25 mouse cellular contexts compared by ENCODE assay signal in the genomic region with DNA sequence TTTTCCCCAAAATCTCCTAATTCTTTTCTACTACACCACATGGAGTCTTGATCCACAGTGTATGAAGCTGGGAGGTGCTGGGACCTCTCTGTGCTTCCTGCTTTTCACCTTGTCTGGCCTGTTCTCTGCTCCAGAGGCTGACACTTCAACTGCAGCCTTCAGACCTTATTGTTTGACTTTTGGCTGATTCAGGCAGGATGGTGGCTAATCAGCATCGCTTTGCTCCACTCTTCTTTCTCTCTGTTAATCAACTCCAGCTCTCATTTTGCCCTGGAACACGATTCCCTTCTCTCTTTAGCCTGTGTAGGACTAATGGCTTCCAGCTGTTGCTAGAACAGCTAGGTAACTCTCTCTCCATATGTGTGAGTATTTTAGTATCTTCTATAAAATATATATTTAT. TPM values are rescaled to one million over a fixed set of nuclear protein-coding genes. Genes with fewer than 3 reads are reported as not detected.
A peak's percentile ranks its signal among the peaks of the same experiment; 100 is the strongest.
DNase-seq lines count a peak whose midpoint lies in the region; ATAC-seq and TF ChIP-seq lines count a peak whose summit lies in the region.
"Had no signal": no experiment of that assay in that cellular context is flagged by ENCODE, and none has a peak within 500 bp of the region (broad histone marks: within the 10 kb centered on the region; RNA-seq: fewer than 3 reads in every experiment).

No protein-coding gene starts in this region.

- H3K9me3 ChIP-seq in hindbrain, embryonic 11.5 days (ENCODE audit: control insufficient read depth, low read length): no peaks in the 10 kb centered on the region
- no peaks in the 10 kb centered on the region for H3K9me3 ChIP-seq in hindbrain, embryonic 16.5 days (ENCODE audit: control insufficient read depth, low read length)
- H3K9me3 ChIP-seq in embryonic facial prominence, embryonic 12.5 days: no peaks in the 10 kb centered on the region
- no peaks in the 10 kb centered on the region for H3K9me3 ChIP-seq in limb, embryonic 10.5 days (replicated peaks)
- H3K9me3 ChIP-seq: heart, embryonic 10.5 days; hindbrain, embryonic 15.5 days; liver, embryonic 15.5 days; midbrain, embryonic 10.5 days had no signal

- H3K4me3 ChIP-seq in hindbrain, embryonic 11.5 days (ENCODE audit: low read depth, low read length): no peak overlapping the region
- no peak overlapping the region for H3K4me3 ChIP-seq in hindbrain, embryonic 16.5 days (ENCODE audit: low read length)
- no peak overlapping the region for H3K4me3 ChIP-seq in embryonic facial prominence, embryonic 12.5 days
- H3K4me3 ChIP-seq in limb, embryonic 10.5 days: no peak overlapping the region
- no peak overlapping the region for H3K4me3 ChIP-seq in layer of hippocampus, adult 2 months
- H3K4me3 ChIP-seq: gastrocnemius, adult 2 months; heart, embryonic 10.5 days; hindbrain, embryonic 15.5 days; liver, embryonic 15.5 days; midbrain, embryonic 10.5 days; myocyte had no signal

- H3K4me1 ChIP-seq in hindbrain, embryonic 11.5 days (replicated peaks; ENCODE audit: control insufficient read depth, insufficient read depth, low read length): no peaks in the 10 kb centered on the region
- H3K4me1 ChIP-seq in hindbrain, embryonic 16.5 days (ENCODE audit: control insufficient read depth, insufficient read depth, low read depth, low read length): no peaks in the 10 kb centered on the region
- peaks cover 10% of the 10 kb centered on the region for H3K4me1 ChIP-seq in embryonic facial prominence, embryonic 12.5 days
- peaks cover 33% of the 10 kb centered on the region for H3K4me1 ChIP-seq in limb, embryonic 10.5 days
- H3K4me1 ChIP-seq: heart, embryonic 10.5 days; hindbrain, embryonic 15.5 days; liver, embryonic 15.5 days; midbrain, embryonic 10.5 days had no signal

- H3K9ac ChIP-seq in hindbrain, embryonic 11.5 days (ENCODE audit: low read depth, low read length): no peak overlapping the region
- H3K9ac ChIP-seq in hindbrain, embryonic 16.5 days (ENCODE audit: low read depth, low read length): no peak overlapping the region
- H3K9ac ChIP-seq in embryonic facial prominence, embryonic 12.5 days: no peak overlapping the region
- H3K9ac ChIP-seq: hindbrain, embryonic 15.5 days; liver, embryonic 15.5 days had no signal

- TF ChIP-seq CTCF in layer of hippocampus, adult 2 months (conservative IDR thresholded peaks at IDR 0.05): no peak

- no peak overlapping the region for H3K27ac ChIP-seq in hindbrain, embryonic 11.5 days (ENCODE audit: low read depth, low read length)
- no peak overlapping the region for H3K27ac ChIP-seq in hindbrain, embryonic 16.5 days (ENCODE audit: low read depth, low read length)
- peak overlapping the region; percentile 76 for H3K27ac ChIP-seq in embryonic facial prominence, embryonic 12.5 days
- H3K27ac ChIP-seq in limb, embryonic 10.5 days: peak overlapping the region; percentile 72
- H3K27ac ChIP-seq in layer of hippocampus, adult 2 months: no peak overlapping the region
- H3K27ac ChIP-seq: gastrocnemius, adult 2 months; heart, embryonic 10.5 days; hindbrain, embryonic 15.5 days; liver, embryonic 15.5 days; macrophage; midbrain, embryonic 10.5 days had no signal

- H3K36me3 ChIP-seq in hindbrain, embryonic 11.5 days (ENCODE audit: control insufficient read depth, insufficient read depth, low read length): no peaks in the 10 kb centered on the region
- no peaks in the 10 kb centered on the region for H3K36me3 ChIP-seq in hindbrain, embryonic 16.5 days (ENCODE audit: control insufficient read depth, insufficient read depth, low read length)
- no peaks in the 10 kb centered on the region for H3K36me3 ChIP-seq in embryonic facial prominence, embryonic 12.5 days
- H3K36me3 ChIP-seq in limb, embryonic 10.5 days: no peaks in the 10 kb centered on the region
- H3K36me3 ChIP-seq: heart, embryonic 10.5 days; hindbrain, embryonic 15.5 days; liver, embryonic 15.5 days; midbrain, embryonic 10.5 days had no signal

- WGBS in hindbrain, embryonic 11.5 days: 58% methylated on average over 2 of the region's 2 CpGs
- WGBS in hindbrain, embryonic 16.5 days: 62% methylated on average over 2 of the region's 2 CpGs
- WGBS in embryonic facial prominence, embryonic 12.5 days: 15% methylated on average over 2 of the region's 2 CpGs
- 10% methylated on average over 2 of the region's 2 CpGs for WGBS in limb, embryonic 10.5 days

- peak; percentile 32 for DNase-seq in hindbrain, embryonic 11.5 days (ENCODE audit: low spot score)
- peak; percentile 58 for DNase-seq in limb, embryonic 10.5 days (ENCODE audit: low spot score)
- DNase-seq in mesoderm, embryonic 11.5 days (ENCODE audit: low read depth, low spot score): peak; percentile 59
- DNase-seq in adrenal gland, postnatal 25 days: no peak
- DNase-seq in layer of hippocampus, adult 2 months (ENCODE audit: low spot score in 2 of 2): no peak
- no peak for DNase-seq in urinary bladder, postnatal 14 days (ENCODE audit: low spot score)
- DNase-seq: adrenal gland, postnatal 10 days; cerebellum, adult 2 months; gastrocnemius, adult 2 months; heart, postnatal 4 days; kidney, postnatal 25 days; right cerebral cortex, adult 18-20 months; thymus, adult 18-20 months; thymus, postnatal 36 days had no signal

- no peak overlapping the region for H3K4me2 ChIP-seq in hindbrain, embryonic 11.5 days (replicated peaks; ENCODE audit: low read depth, low read length)
- no peak overlapping the region for H3K4me2 ChIP-seq in hindbrain, embryonic 16.5 days (ENCODE audit: low read length)
- no peak overlapping the region for H3K4me2 ChIP-seq in embryonic facial prominence, embryonic 12.5 days (replicated peaks)
- H3K4me2 ChIP-seq: hindbrain, embryonic 15.5 days; liver, embryonic 15.5 days had no signal

- no peak for ATAC-seq in hindbrain, embryonic 11.5 days (ENCODE audit: low FRiP score)
- ATAC-seq in hindbrain, embryonic 16.5 days: no peak
- ATAC-seq in embryonic facial prominence, embryonic 12.5 days (ENCODE audit: insufficient number of reproducible peaks, insufficient read depth, low FRiP score, low TSS enrichment): peak; percentile 85
- ATAC-seq: activated CD4-positive, CD25-positive, alpha-beta regulatory T cell, adult 4 months; intestine, embryonic 16.5 days; midbrain, embryonic 16.5 days had no signal

- H3K27me3 ChIP-seq in hindbrain, embryonic 11.5 days (ENCODE audit: control insufficient read depth, insufficient read depth, low read length): no peaks in the 10 kb centered on the region
- H3K27me3 ChIP-seq in hindbrain, embryonic 16.5 days (replicated peaks; ENCODE audit: control insufficient read depth, insufficient read depth, low read length): no peaks in the 10 kb centered on the region
- no peaks in the 10 kb centered on the region for H3K27me3 ChIP-seq in embryonic facial prominence, embryonic 12.5 days
- no peaks in the 10 kb centered on the region for H3K27me3 ChIP-seq in limb, embryonic 10.5 days (ENCODE audit: low read depth, poor library complexity, severe bottlenecking)
- H3K27me3 ChIP-seq: hindbrain, embryonic 15.5 days; liver, embryonic 15.5 days had no signal

RNA-seq across cellular contexts. Expression of gene Lepr, which starts 10.0 kb away (rescaled TPM):
- polyA plus RNA-seq in hindbrain, embryonic 11.5 days (2014; fragmentation: Nextera tagmentation; extraction: Ambion mirVana): 5.3 and 6.5 TPM in 2 replicates
- 4.1 and 5.0 TPM in 2 replicates for polyA plus RNA-seq in hindbrain, embryonic 16.5 days (2015; fragmentation: Nextera tagmentation; extraction: Ambion mirVana)
- 12.1 and 13.5 TPM in 2 replicates for polyA plus RNA-seq in embryonic facial prominence, embryonic 12.5 days (2016; fragmentation: Nextera tagmentation; extraction: Ambion mirVana)
- polyA plus RNA-seq in limb, embryonic 10.5 days (2016; fragmentation: Nextera tagmentation; extraction: Ambion mirVana): 1.3 and 3.2 TPM in 2 replicates
- total RNA-seq in adrenal gland, postnatal 25 days (2021): 11.8 and 14.5 TPM in 2 replicates
- total RNA-seq in layer of hippocampus, adult 2 months (2021): 1 to 10 TPM; 1.5 to 3.0 TPM
- polyA plus RNA-seq: macrophage had no signal

RNA-seq across cellular contexts. Expression of gene Leprot, which starts 59.7 kb away (rescaled TPM):
- polyA plus RNA-seq in hindbrain, embryonic 11.5 days (2014; fragmentation: Nextera tagmentation; extraction: Ambion mirVana): 78.1 and 83.3 TPM in 2 replicates
- polyA plus RNA-seq in hindbrain, embryonic 16.5 days (2015; fragmentation: Nextera tagmentation; extraction: Ambion mirVana): 89.6 and 96.6 TPM in 2 replicates
- polyA plus RNA-seq in embryonic facial prominence, embryonic 12.5 days (2016; fragmentation: Nextera tagmentation; extraction: Ambion mirVana): 78.9 and 82.9 TPM in 2 replicates
- polyA plus RNA-seq in limb, embryonic 10.5 days (2016; fragmentation: Nextera tagmentation; extraction: Ambion mirVana): 54.6 and 64.8 TPM in 2 replicates
- 57.8 and 81.7 TPM in 2 replicates for total RNA-seq in adrenal gland, postnatal 25 days (2021)
- 10 to 100 TPM; 27.4 to 27.9 TPM for total RNA-seq in layer of hippocampus, adult 2 months (2021)

Comparison
In these comparisons a context has a peak if more than half of its experiments do, and no peak if none do; other contexts are left out.
1. DNase-seq: peak in hindbrain, embryonic 11.5 days (single experiment), limb, embryonic 10.5 days (single experiment) and mesoderm, embryonic 11.5 days (single experiment); none in adrenal gland, postnatal 25 days (single experiment), layer of hippocampus, adult 2 months (0 of 2) and urinary bladder, postnatal 14 days (single experiment).
2. H3K27ac ChIP-seq: peak in embryonic facial prominence, embryonic 12.5 days (single experiment) and limb, embryonic 10.5 days (single experiment); none in hindbrain, embryonic 11.5 days (single experiment), hindbrain, embryonic 16.5 days (single experiment) and layer of hippocampus, adult 2 months (single experiment).